In the genomic region with DNA sequence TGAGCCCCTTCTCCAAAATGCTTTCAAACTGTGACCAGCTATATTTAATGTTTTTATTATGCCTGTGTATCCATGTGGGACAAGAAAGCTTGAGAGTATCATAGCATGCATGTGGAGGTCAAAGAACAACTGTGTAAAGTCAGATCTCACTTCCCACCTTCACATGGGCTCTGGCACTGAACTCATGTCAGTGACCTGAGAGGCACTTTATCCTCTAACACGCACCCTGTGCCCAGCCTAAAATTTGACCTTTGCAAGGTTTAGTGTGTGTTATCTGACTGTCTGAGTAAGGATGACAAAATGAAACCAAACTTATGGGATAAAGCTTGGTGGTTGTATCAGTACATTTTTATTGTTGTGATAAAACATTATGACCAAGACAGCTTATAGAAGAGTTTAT, we compare ENCODE assay signal across 30 mouse cellular contexts. TPM values are rescaled to one million over a fixed set of nuclear protein-coding genes. Genes with fewer than 3 reads are reported as not detected.
A peak's percentile ranks its signal among the peaks of the same experiment; 100 is the strongest.
DNase-seq lines count a peak whose midpoint lies in the region; ATAC-seq and TF ChIP-seq lines count a peak whose summit lies in the region.
"Had no signal": no experiment of that assay in that cellular context is flagged by ENCODE, and none has a peak within 500 bp of the region (broad histone marks: within the 10 kb centered on the region; RNA-seq: fewer than 3 reads in every experiment).

No protein-coding gene starts in this region.

- no peak overlapping the region for H3K4me2 ChIP-seq in liver, embryonic 11.5 days
- H3K4me2 ChIP-seq in midbrain, embryonic 13.5 days (replicated peaks): no peak overlapping the region
- H3K4me2 ChIP-seq: embryonic facial prominence, embryonic 13.5 days; embryonic facial prominence, embryonic 15.5 days; forebrain, embryonic 12.5 days had no signal

- no peak overlapping the region for H3K9ac ChIP-seq in liver, adult 2 months (ENCODE audit: low read depth, low read length)
- no peak overlapping the region for H3K9ac ChIP-seq in liver, embryonic 11.5 days (ENCODE audit: low read depth, low read length)
- H3K9ac ChIP-seq in midbrain, embryonic 13.5 days (replicated peaks): no peak overlapping the region
- H3K9ac ChIP-seq: embryonic facial prominence, embryonic 13.5 days; embryonic facial prominence, embryonic 15.5 days; forebrain, embryonic 12.5 days had no signal

- DNase-seq in heart, adult 11 months: peak; percentile 77
- no peak for DNase-seq in heart, adult 8-10 months (ENCODE audit: low spot score)
- DNase-seq in liver, adult 2 months (ENCODE audit: extremely low read depth, low read depth, low spot score): peak; percentile 84
- no peak for DNase-seq in liver, embryonic 11.5 days (ENCODE audit: low spot score)
- DNase-seq: adrenal gland, adult 8-10 months; adrenal gland, postnatal 14 days; adrenal gland, postnatal 36 days; B cell, adult 2 months; cerebellum, adult 11 months; cerebellum, adult 18-20 months; cerebellum, adult 8-10 months; cerebellum, adult 9-11 months; cerebellum, postnatal 14 days; cerebellum, postnatal 36 days; embryo, embryonic 11 days had no signal

- no peaks in the 10 kb centered on the region for H3K9me3 ChIP-seq in liver, embryonic 11.5 days (ENCODE audit: control insufficient read depth, low read length)
- no peaks in the 10 kb centered on the region for H3K9me3 ChIP-seq in midbrain, embryonic 13.5 days
- H3K9me3 ChIP-seq: embryonic facial prominence, embryonic 13.5 days; embryonic facial prominence, embryonic 15.5 days; forebrain, embryonic 10.5 days; forebrain, embryonic 12.5 days; G1E had no signal

- H3K36me3 ChIP-seq in liver, adult 2 months (ENCODE audit: control insufficient read depth, insufficient read depth, low read length): peaks cover 67% of the 10 kb centered on the region
- H3K36me3 ChIP-seq in liver, embryonic 11.5 days (ENCODE audit: control insufficient read depth, insufficient read depth, low read length): no peaks in the 10 kb centered on the region
- H3K36me3 ChIP-seq in small intestine, adult 2 months (ENCODE audit: control insufficient read depth, insufficient read depth, low read length): peaks cover 42% of the 10 kb centered on the region
- peaks cover 68% of the 10 kb centered on the region for H3K36me3 ChIP-seq in midbrain, embryonic 13.5 days

- no peak for TF ChIP-seq POLR2A in liver, adult 2 months (IDR thresholded peaks at IDR 0.05; ENCODE audit: extremely low read depth, insufficient read depth, low read length)
- TF ChIP-seq POLR2A in small intestine, adult 2 months (IDR thresholded peaks at IDR 0.05; ENCODE audit: low read depth, low read length): no peak

- no peak for TF ChIP-seq CTCF in liver, adult 2 months (IDR thresholded peaks at IDR 0.05; ENCODE audit: low read depth, low read length)
- TF ChIP-seq CTCF in small intestine, adult 2 months (IDR thresholded peaks at IDR 0.05; ENCODE audit: extremely low read depth, insufficient read length, insufficient replicate concordance, low read depth, low read length): no peak

- WGBS in liver, adult 2 months: 21% methylated on average over 1 of the region's 1 CpGs
- WGBS in liver, embryonic 11.5 days: 81% methylated on average over 1 of the region's 1 CpGs
- whole genome bisulfite sequencing in small intestine, adult 2 months: 33% methylated on average over 1 of the region's 1 CpGs
- WGBS in midbrain, embryonic 13.5 days: 77% methylated on average over 1 of the region's 1 CpGs

- no peaks in the 10 kb centered on the region for H3K79me2 ChIP-seq in liver, adult 2 months (ENCODE audit: control insufficient read depth, insufficient read depth, low read length)

- no peak overlapping the region for H3K27ac ChIP-seq in liver, adult 2 months (replicated peaks; ENCODE audit: insufficient read depth, low read depth, low read length)
- H3K27ac ChIP-seq in liver, embryonic 11.5 days (ENCODE audit: low read depth, low read length): no peak overlapping the region
- peak overlapping the region; percentile 64; the same call in 1 of the 2 replicates for H3K27ac ChIP-seq in small intestine, adult 2 months (ENCODE audit: insufficient read depth, low read depth, low read length)
- H3K27ac ChIP-seq in midbrain, embryonic 13.5 days: no peak overlapping the region
- H3K27ac ChIP-seq: embryonic facial prominence, embryonic 13.5 days; embryonic facial prominence, embryonic 15.5 days; forebrain, embryonic 10.5 days; forebrain, embryonic 12.5 days had no signal

- H3K4me1 ChIP-seq in liver, adult 2 months (ENCODE audit: control insufficient read depth, insufficient read depth, low read length): peaks cover 2% of the 10 kb centered on the region; the same call in 1 of the 2 replicates
- no peaks in the 10 kb centered on the region; the same call in 1 of the 2 replicates for H3K4me1 ChIP-seq in liver, embryonic 11.5 days (replicated peaks; ENCODE audit: control insufficient read depth, insufficient read depth, low read length)
- H3K4me1 ChIP-seq in small intestine, adult 2 months (ENCODE audit: control insufficient read depth, insufficient read depth, insufficient read length, low read length): 0 out of 2 replicates have a peak, but pooled peaks cover 3% of the 10 kb centered on the region
- no peaks in the 10 kb centered on the region for H3K4me1 ChIP-seq in midbrain, embryonic 13.5 days (replicated peaks)
- H3K4me1 ChIP-seq: embryonic facial prominence, embryonic 13.5 days; embryonic facial prominence, embryonic 15.5 days; forebrain, embryonic 10.5 days; forebrain, embryonic 12.5 days had no signal

- H3K27me3 ChIP-seq in liver, adult 2 months (ENCODE audit: control insufficient read depth, insufficient read depth, low read length): no peaks in the 10 kb centered on the region
- H3K27me3 ChIP-seq in liver, embryonic 11.5 days (replicated peaks; ENCODE audit: control insufficient read depth, insufficient read depth, low read length): no peaks in the 10 kb centered on the region
- H3K27me3 ChIP-seq in small intestine, adult 2 months (ENCODE audit: control insufficient read depth, insufficient read depth, low read length): no peaks in the 10 kb centered on the region
- no peaks in the 10 kb centered on the region for H3K27me3 ChIP-seq in midbrain, embryonic 13.5 days
- H3K27me3 ChIP-seq: CH12.LX; embryonic facial prominence, embryonic 13.5 days; embryonic facial prominence, embryonic 15.5 days; forebrain, embryonic 12.5 days; Patski had no signal

- no peak overlapping the region for H3K4me3 ChIP-seq in liver, adult 2 months (ENCODE audit: insufficient read depth, low read depth, low read length)
- H3K4me3 ChIP-seq in liver, embryonic 11.5 days (ENCODE audit: low read depth, low read length): no peak overlapping the region
- no peak overlapping the region for H3K4me3 ChIP-seq in small intestine, adult 2 months (ENCODE audit: low read depth, low read length)
- no peak overlapping the region for H3K4me3 ChIP-seq in midbrain, embryonic 13.5 days (replicated peaks)
- H3K4me3 ChIP-seq: embryonic facial prominence, embryonic 13.5 days; embryonic facial prominence, embryonic 15.5 days; erythroblast, embryonic 14.5 days; forebrain, embryonic 10.5 days; forebrain, embryonic 12.5 days had no signal

- ATAC-seq in liver, embryonic 11.5 days (replicated peaks; ENCODE audit: low FRiP score): no peak
- no peak for ATAC-seq in midbrain, embryonic 13.5 days
- ATAC-seq: activated CD4-positive, CD25-positive, alpha-beta regulatory T cell, adult 4 months; CD4-positive, CD25-positive, alpha-beta regulatory T cell, adult 4 months; forebrain, embryonic 14.5 days; forebrain, embryonic 16.5 days; Patski had no signal

RNA-seq across cellular contexts. Expression of a gene that starts 32.3 kb away (rescaled TPM):
- total RNA-seq in heart, adult 8-10 months (2022): 10 to 100 TPM in 1 of 4 experiments, 1 to 10 TPM in 3; 7.4 to 13.3 (median 9.0) TPM
- total RNA-seq in liver, adult 2 months (2014; rRNA removed): not detected in 2 replicates
- 0.07 and 0.17 TPM in 2 replicates for polyA plus RNA-seq in liver, adult 2 months (2012; rRNA removed)
- 2.9 and 3.5 TPM in 2 replicates for polyA plus RNA-seq in liver, embryonic 11.5 days (2014; fragmentation: Nextera tagmentation; extraction: Ambion mirVana)
- polyA plus RNA-seq in small intestine, adult 2 months (2012; rRNA removed): 11.1 and 17.0 TPM in 2 replicates
- 14.1 and 15.2 TPM in 2 replicates for polyA plus RNA-seq in midbrain, embryonic 13.5 days (2015; fragmentation: Nextera tagmentation; extraction: Ambion mirVana)
- total RNA-seq: CH12.LX; common myeloid progenitor, adult 5-6 weeks; G1E had no signal
- polyA plus RNA-seq: activated CD4-positive, CD25-positive, alpha-beta regulatory T cell, adult 4 months; CD4-positive, CD25-positive, alpha-beta regulatory T cell, adult 4 months; erythroblast, embryonic 14.5 days; G1E had no signal

RNA-seq across cellular contexts. Expression of a gene that starts 53.0 kb away (rescaled TPM):
- total RNA-seq in heart, adult 8-10 months (2022): 1 to 10 TPM; 1.1 to 1.9 (median 1.7) TPM
- total RNA-seq in liver, adult 2 months (2014; rRNA removed): 0.28 and 0.67 TPM in 2 replicates
- polyA plus RNA-seq in liver, adult 2 months (2012; rRNA removed): 1.1 and 1.7 TPM in 2 replicates
- 0.31 and 0.95 TPM in 2 replicates for polyA plus RNA-seq in liver, embryonic 11.5 days (2014; fragmentation: Nextera tagmentation; extraction: Ambion mirVana)
- 12.4 and 13.1 TPM in 2 replicates for polyA plus RNA-seq in small intestine, adult 2 months (2012; rRNA removed)
- 0.38 and 0.81 TPM in 2 replicates for polyA plus RNA-seq in midbrain, embryonic 13.5 days (2015; fragmentation: Nextera tagmentation; extraction: Ambion mirVana)
- total RNA-seq: common myeloid progenitor, adult 5-6 weeks had no signal
- polyA plus RNA-seq: activated CD4-positive, CD25-positive, alpha-beta regulatory T cell, adult 4 months; G1E had no signal

Comparison
In these comparisons a context has a peak if more than half of its experiments do, and no peak if none do; other contexts are left out.
1. DNase-seq: peak in heart, adult 11 months (single experiment) and liver, adult 2 months (single experiment); none in heart, adult 8-10 months (single experiment) and liver, embryonic 11.5 days (single experiment).